Mouse (Mus musculus): ENCODE data around the gene Zfp800. TPM values are rescaled to one million over a fixed set of nuclear protein-coding genes. Genes with fewer than 3 reads are reported as not detected.

The Zfp800 gene
- polyA plus RNA-seq, 1 experiment from 2014 or later: 11.7 TPM

GRCm38 (mm10) chr6:28322399-28322798 lies 75.4 kb downstream of the Zfp800 start:
- 82% methylated on average over 7 of the region's 7 CpGs for WGBS
- Histone ChIP-seq H3K36me3 (no peaks in the 10 kb centered on the region), H3K4me3 (no peak overlapping the region), H3K4me1 (no peaks in the 10 kb centered on the region), H3K27me3 (ENCODE audit: insufficient read depth, poor library complexity, severe bottlenecking) (no peaks in the 10 kb centered on the region), H3K27ac (no peak overlapping the region), H3K9me3 (no peaks in the 10 kb centered on the region)
- DNase-seq (ENCODE audit: low spot score): no peak

DNA sequence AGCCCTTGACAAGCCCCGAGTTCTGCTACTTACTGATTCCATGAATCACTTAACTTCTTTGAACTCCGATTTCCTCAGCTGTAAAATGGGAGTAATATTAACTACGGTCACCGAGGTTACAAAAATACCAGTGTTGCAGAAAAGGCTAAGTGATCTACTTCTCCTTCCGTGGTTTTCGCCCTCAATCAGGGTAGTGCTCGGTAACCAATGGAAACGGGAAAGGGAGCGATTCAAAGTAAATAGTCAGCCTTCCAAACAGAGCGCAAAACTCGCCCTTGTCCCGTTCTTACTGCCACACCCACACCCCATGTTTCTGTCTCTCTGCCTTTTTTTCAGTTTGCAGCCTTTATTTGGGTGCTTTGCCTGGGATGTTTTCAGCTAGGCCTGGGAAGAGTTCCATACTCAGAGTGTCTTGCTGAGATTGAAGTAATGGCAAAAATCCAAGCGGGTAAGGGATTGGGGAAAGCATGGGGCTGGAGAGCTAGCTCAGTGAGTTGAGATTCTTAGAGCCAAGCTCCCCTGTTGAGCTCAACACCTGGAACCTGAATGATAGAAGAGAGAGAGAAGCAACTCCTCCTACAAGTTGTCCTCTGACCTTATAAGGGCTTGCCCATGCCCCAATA lies 78.0 kb downstream of the Zfp800 start:
- no peak for DNase-seq (ENCODE audit: low spot score)
- WGBS: 79% methylated on average over 13 of the region's 13 CpGs
- no peaks in the 10 kb centered on the region for H3K4me1 ChIP-seq
- H3K27me3 ChIP-seq (ENCODE audit: insufficient read depth, poor library complexity, severe bottlenecking): no peaks in the 10 kb centered on the region
- no peaks in the 10 kb centered on the region for H3K9me3 ChIP-seq
- no peak overlapping the region for H3K4me3 ChIP-seq
- H3K27ac ChIP-seq: no peak overlapping the region
- H3K36me3 ChIP-seq: no peaks in the 10 kb centered on the region

DNA sequence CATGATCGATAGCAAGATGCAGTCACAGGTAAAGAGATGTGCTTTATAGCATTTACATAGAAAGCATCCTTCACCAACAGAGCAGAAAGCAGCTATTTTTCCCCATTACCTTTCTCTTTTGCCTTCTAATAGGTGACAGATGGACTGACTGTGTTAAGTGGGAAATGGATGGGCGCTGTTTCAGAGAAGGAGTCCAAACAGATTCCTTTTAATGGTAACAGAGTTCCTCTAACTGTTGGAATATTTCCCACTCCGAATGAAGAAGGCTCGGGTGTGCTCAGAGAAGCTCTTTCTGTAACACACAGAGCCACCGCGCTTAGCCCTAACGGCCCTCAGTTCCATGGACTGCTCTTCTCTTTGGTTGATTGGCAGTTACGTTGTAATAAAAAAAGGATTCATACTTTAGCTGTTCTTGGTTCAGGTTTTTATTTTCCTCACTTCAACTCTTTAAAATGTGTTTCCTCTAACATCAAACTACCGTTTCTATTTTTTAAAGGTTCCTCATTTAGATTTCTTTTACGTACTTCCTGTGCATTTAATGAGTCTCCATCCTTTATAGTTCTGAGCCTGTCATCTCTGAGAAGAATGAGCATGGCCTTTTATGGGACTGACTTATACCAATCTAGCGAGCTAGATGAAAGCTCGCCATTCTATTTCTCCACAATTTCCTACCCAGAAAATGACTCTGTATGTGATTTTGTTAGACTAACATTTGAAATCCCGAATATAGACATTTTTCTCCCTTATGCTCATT lies 78.8 kb downstream of the Zfp800 start:
- 85% methylated on average over 13 of the region's 13 CpGs for WGBS
- no peak for DNase-seq (ENCODE audit: low spot score)
- no peaks in the 10 kb centered on the region for H3K27me3 ChIP-seq (ENCODE audit: insufficient read depth, poor library complexity, severe bottlenecking)

GRCm38 (mm10) chr6:28315208-28315607 lies 82.6 kb downstream of the Zfp800 start:
- Histone ChIP-seq H3K4me3 (no peak overlapping the region), H3K4me1 (no peaks in the 10 kb centered on the region), H3K36me3 (no peaks in the 10 kb centered on the region), H3K27ac (no peak overlapping the region), H3K27me3 (ENCODE audit: insufficient read depth, poor library complexity, severe bottlenecking) (no peaks in the 10 kb centered on the region), H3K9me3 (no peaks in the 10 kb centered on the region)
- 78% methylated on average over 3 of the region's 3 CpGs for WGBS
- DNase-seq (ENCODE audit: low spot score): no peak

More for the DNA sequence above, 78.8 kb downstream of the Zfp800 start:
- no peaks in the 10 kb centered on the region for H3K36me3 ChIP-seq
- no peaks in the 10 kb centered on the region for H3K4me1 ChIP-seq
- H3K9me3 ChIP-seq: no peaks in the 10 kb centered on the region
- H3K4me3 ChIP-seq: no peak overlapping the region
- H3K27ac ChIP-seq: no peak overlapping the region

DNA sequence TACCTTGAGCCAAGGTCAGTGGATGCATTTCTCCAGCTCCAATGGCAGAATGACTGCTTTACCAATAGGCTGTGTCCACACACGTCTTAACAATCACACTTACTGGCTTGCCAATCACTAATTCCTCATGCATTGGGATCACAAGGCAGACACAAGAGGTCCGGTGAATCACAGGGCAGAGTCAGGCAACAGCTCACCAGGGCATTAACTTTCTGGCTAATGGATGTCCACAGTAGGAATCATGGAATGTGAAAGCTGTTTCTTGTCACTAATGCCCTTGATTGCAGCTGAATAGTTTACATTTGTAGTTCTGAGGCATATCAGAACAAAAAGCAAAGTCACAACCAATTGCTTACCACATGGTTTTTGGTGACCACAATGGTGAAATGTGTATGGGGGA lies 85.7 kb downstream of the Zfp800 start:
- Histone ChIP-seq H3K4me3 (no peak overlapping the region), H3K4me1 (no peaks in the 10 kb centered on the region), H3K27ac (no peak overlapping the region), H3K9me3 (no peaks in the 10 kb centered on the region), H3K27me3 (ENCODE audit: insufficient read depth, poor library complexity, severe bottlenecking) (no peaks in the 10 kb centered on the region), H3K36me3 (no peaks in the 10 kb centered on the region)
- DNase-seq (ENCODE audit: low spot score): no peak
- 70% methylated on average over 2 of the region's 2 CpGs for WGBS

GRCm38 (mm10) chr6:28309692-28310091 lies 88.1 kb downstream of the Zfp800 start:
- Histone ChIP-seq H3K27ac (no peak overlapping the region), H3K27me3 (ENCODE audit: insufficient read depth, poor library complexity, severe bottlenecking) (no peaks in the 10 kb centered on the region), H3K36me3 (no peaks in the 10 kb centered on the region), H3K9me3 (no peaks in the 10 kb centered on the region), H3K4me3 (no peak overlapping the region), H3K4me1 (no peaks in the 10 kb centered on the region)
- DNase-seq (ENCODE audit: low spot score): no peak

- no peaks in the 10 kb centered on the region for H3K36me3 ChIP-seq
- H3K4me1 ChIP-seq: no peaks in the 10 kb centered on the region
- no peaks in the 10 kb centered on the region for H3K27me3 ChIP-seq (ENCODE audit: insufficient read depth, poor library complexity, severe bottlenecking)
- no peaks in the 10 kb centered on the region for H3K9me3 ChIP-seq
- no peak overlapping the region for H3K4me3 ChIP-seq
- no peak for DNase-seq (ENCODE audit: low spot score)
- H3K27ac ChIP-seq: no peak overlapping the region
- 78% methylated on average over 3 of the region's 3 CpGs for whole genome bisulfite sequencing
Measured at GRCm38 (mm10) chr6:28308929-28309328, 88.9 kb downstream of the Zfp800 start.

GRCm38 (mm10) chr6:28306702-28307101 lies 91.1 kb downstream of the Zfp800 start:
- H3K27me3 ChIP-seq (ENCODE audit: insufficient read depth, poor library complexity, severe bottlenecking): no peaks in the 10 kb centered on the region
- no peaks in the 10 kb centered on the region for H3K9me3 ChIP-seq
- 73% methylated on average over 2 of the region's 2 CpGs for WGBS
- no peaks in the 10 kb centered on the region for H3K36me3 ChIP-seq
- H3K4me1 ChIP-seq: no peaks in the 10 kb centered on the region
- no peak overlapping the region for H3K4me3 ChIP-seq
- DNase-seq (ENCODE audit: low spot score): no peak
- no peak overlapping the region for H3K27ac ChIP-seq

GRCm38 (mm10) chr6:28296306-28296705 lies 101.5 kb downstream of the Zfp800 start:
- Histone ChIP-seq H3K4me1 (no peaks in the 10 kb centered on the region), H3K27ac (no peak overlapping the region), H3K27me3 (ENCODE audit: insufficient read depth, poor library complexity, severe bottlenecking) (no peaks in the 10 kb centered on the region), H3K36me3 (no peaks in the 10 kb centered on the region), H3K4me3 (no peak overlapping the region), H3K9me3 (no peaks in the 10 kb centered on the region)
- DNase-seq (ENCODE audit: low spot score): no peak
- WGBS: 25% methylated on average over 8 of the region's 8 CpGs

DNA sequence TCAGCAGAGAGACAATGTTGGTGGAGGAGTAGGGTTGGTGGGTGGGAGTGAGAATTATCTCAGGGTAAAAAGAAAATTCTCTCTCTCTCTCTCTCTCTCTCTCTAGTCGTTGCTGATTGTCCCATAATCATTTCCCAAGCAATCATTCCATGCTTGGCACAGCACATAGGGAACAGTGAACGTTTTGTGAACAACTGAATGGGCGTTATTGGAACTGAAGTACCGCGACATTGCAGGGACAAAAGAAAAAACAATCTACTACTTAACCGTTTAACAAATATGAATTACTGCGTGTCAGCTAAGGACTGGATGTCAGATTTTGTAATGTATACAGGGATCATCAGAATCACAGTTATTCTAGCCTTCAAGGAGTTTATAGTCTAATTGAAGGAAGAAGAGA lies 102.2 kb downstream of the Zfp800 start:
- 75% methylated on average over 7 of the region's 7 CpGs for WGBS
- Histone ChIP-seq H3K27ac (no peak overlapping the region), H3K27me3 (ENCODE audit: insufficient read depth, poor library complexity, severe bottlenecking) (no peaks in the 10 kb centered on the region), H3K36me3 (no peaks in the 10 kb centered on the region), H3K9me3 (no peaks in the 10 kb centered on the region), H3K4me1 (no peaks in the 10 kb centered on the region), H3K4me3 (no peak overlapping the region)
- no peak for DNase-seq (ENCODE audit: low spot score)

GRCm38 (mm10) chr6:28292810-28293209 lies 105.0 kb downstream of the Zfp800 start:
- 74% methylated on average over 6 of the region's 6 CpGs for WGBS
- no peak for DNase-seq (ENCODE audit: low spot score)
- Histone ChIP-seq H3K4me1 (no peaks in the 10 kb centered on the region), H3K27ac (no peak overlapping the region), H3K27me3 (ENCODE audit: insufficient read depth, poor library complexity, severe bottlenecking) (no peaks in the 10 kb centered on the region), H3K9me3 (no peaks in the 10 kb centered on the region), H3K36me3 (no peaks in the 10 kb centered on the region), H3K4me3 (no peak overlapping the region)

DNA sequence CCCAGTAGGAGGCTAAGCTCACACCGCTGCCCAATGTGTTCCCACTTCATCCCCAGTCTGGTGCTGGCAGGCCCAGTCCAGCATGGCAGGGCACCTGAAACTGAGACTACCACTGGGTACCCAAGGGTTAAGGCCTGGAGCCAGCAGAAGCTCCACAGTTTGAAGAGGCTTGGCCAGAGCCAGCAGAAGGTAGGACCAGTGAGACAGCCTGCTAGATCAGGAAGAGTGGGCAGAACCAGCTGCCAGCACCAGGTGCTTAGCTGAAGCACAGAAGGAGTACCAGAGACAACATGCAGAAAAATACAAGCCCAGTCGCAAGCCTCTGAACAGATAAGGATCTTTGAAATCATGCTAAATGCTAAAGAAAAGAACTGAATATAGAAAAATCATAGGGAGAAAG lies 117.9 kb downstream of the Zfp800 start:
- H3K27me3 ChIP-seq (ENCODE audit: insufficient read depth, poor library complexity, severe bottlenecking): no peaks in the 10 kb centered on the region
- peaks cover 3% of the 10 kb centered on the region; the same call in 1 of the 2 replicates for H3K9me3 ChIP-seq
- no peaks in the 10 kb centered on the region for H3K4me1 ChIP-seq
- H3K27ac ChIP-seq: no peak overlapping the region
- no peaks in the 10 kb centered on the region for H3K36me3 ChIP-seq
- no peak for DNase-seq (ENCODE audit: low spot score)
- WGBS: 61% methylated on average over 2 of the region's 2 CpGs
- H3K4me3 ChIP-seq: no peak overlapping the region

DNA sequence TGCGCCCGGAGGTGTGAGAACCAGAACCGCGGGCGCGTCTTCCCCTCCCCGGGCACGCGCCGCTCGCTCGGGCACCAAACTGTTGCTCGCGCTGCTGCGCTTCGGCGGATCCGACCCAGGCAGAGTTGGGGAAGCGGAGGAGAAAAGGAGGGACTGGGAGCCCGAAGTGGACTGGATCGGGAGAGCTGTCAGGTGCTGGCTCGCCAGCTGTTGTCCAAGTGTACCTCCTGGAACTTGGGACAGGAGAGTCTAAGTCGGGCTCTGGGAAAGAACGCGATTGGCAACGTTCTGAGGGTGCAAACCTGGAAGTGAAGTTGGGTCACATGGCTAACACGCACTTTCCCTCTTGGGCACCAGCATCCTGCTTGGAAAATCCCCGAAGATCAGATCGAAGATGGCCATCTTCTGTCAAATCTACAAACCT lies 135.6 kb downstream of the Zfp800 start:
- no peaks in the 10 kb centered on the region for H3K27me3 ChIP-seq (ENCODE audit: insufficient read depth, poor library complexity, severe bottlenecking)
- no peaks in the 10 kb centered on the region for H3K9me3 ChIP-seq
- peak overlapping the region; percentile 95 for H3K27ac ChIP-seq
- no peaks in the 10 kb centered on the region for H3K4me1 ChIP-seq
- peak overlapping the region; percentile 93 for H3K4me3 ChIP-seq
- H3K36me3 ChIP-seq: peaks cover 12% of the 10 kb centered on the region
- WGBS: under 1% methylated on average over 29 of the region's 29 CpGs
- DNase-seq (ENCODE audit: low spot score): peak; percentile 83
